Mouse (Mus musculus): ENCODE measurements around the gene Kctd13.

- TF ChIP-seq POLR2A (IDR thresholded peaks at IDR 0.05; ENCODE audit: control insufficient read depth, low read depth, low read length) (no peak), CTCF (IDR thresholded peaks at IDR 0.05; ENCODE audit: control insufficient read depth, insufficient read depth, insufficient replicate concordance, low read depth, low read length) (no peak)
These were observed 2.4 kb upstream of the Kctd13 start for GRCm38 (mm10) chr7:126926299-126926698.
